Mouse (Mus musculus) frontal cortex, postnatal 14 days (tissue): ENCODE data around the gene Ascc2.
A peak's percentile ranks its signal among the peaks of the same experiment; 100 is the strongest.
"Not testable (repeated sequence)": the region's sequence is repeated elsewhere in the genome, so short reads cannot be mapped to it uniquely, and the experiment has no call there.

ENCODE experiments used
- DNase-seq, 2 experiments: peaks; one replicate each; pipeline ENCODE4 v3.0.0; 2022; ENCODE audit warnings: low spot score in 2 of 2

Gene Ascc2

GRCm38 (mm10) chr11:4684186-4684585 lies 46.6 kb downstream of the Ascc2 start:
- DNase-seq: no peak

GRCm38 (mm10) chr11:4685071-4685470 lies 47.5 kb downstream of the Ascc2 start:
- DNase-seq: no peak

DNA sequence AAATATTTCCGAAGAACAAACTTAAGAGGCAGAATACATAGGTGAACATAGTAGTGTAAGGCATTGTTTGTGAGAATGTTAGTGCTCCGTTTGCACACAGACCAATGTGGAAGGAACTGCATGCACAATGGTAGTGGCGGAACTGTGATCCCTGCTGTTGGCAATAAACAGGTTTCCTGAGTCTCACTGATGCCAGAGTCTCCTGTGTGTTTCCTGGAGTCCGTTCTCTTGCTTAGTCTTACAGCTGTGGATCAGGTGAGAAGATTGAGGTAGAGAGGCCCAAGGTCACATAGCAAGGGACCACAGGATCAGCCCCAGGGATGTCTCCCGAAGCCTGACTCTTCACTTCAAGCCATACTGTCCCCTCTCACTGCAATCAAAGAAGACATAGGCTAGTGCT lies 48.0 kb downstream of the Ascc2 start:
- no peak for DNase-seq

DNA sequence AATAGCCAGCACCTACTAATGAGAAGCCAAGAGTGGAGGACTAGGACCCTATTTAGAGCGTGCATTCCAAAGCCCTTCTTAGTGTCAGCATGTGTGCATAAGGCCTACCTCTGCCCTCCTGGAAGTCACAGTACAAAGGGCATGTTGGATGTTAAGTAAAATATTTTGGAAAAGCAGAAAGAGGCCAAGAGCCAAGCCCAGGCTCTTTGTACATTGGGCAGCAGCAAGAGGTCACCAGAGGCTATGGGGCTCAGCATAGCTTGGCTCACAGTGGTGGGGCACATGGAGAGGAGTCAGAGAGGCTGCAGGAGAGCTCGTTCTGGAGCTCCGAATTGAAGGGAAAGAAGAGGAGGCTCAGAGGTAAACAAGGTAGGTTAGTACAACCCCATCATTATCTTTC lies 49.5 kb downstream of the Ascc2 start:
- DNase-seq: no peak

- DNase-seq: no peak
Observed at GRCm38 (mm10) chr11:4687874-4688273, 50.3 kb downstream of the Ascc2 start.

DNA sequence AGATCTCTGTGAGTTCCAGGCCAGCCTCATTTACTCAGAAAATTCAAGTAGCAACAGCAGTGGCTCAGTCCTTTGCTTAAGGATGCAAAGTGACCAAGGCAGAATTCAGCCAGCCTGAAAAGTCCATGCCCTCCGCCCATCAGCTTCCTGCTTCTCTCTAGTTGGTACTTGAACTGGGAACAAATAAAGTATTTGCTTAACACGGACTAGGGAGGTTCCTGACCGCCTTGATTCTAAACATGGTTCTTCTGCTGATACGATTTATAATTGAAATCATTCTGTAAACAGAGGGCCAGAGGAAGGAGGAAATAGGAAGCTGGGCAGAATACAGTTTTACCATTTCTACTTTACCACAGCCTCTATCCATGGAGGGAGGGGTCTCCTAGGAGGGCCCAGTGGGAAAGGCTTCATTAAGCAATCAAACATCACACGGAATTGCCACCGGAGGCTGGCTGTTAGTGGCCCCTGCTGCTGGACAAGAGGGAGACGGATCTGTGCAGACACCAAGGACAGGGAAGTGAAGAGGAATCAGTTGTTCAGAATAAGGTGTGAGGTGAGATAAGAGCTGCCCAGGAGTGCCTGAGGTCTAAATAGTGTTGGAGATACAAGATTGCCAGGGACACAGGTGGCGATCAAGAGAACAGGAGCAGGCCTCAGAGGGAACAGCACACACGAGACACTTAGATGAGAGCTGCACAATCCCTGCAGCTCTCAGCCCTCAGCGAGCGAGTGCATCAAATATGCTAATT lies 51.3 kb downstream of the Ascc2 start:
- DNase-seq: no peak

DNA sequence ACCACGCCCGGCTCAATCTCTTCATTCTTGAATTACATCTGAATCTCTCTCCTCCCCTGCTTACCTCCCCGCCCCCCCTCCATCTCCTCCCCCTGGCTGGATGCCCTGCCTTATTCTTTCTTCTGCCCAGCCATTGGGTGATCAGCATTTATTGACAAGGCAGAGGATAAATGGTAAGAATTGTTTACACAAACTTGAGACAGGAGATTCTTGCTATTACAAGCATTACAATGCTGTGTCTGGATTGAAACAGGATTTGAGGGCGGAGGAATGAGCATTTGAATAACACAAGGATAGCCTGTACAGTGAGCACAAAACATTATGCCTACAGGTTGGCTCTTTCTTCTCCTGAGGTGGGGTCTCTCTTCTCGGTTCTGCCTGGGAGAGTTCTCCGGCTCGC lies 52.8 kb downstream of the Ascc2 start:
- no peak for DNase-seq

- DNase-seq: no peak
Observed at GRCm38 (mm10) chr11:4691213-4691612, 53.7 kb downstream of the Ascc2 start.

- no peak for DNase-seq
Observed at GRCm38 (mm10) chr11:4692162-4692561, 54.6 kb downstream of the Ascc2 start.

DNA sequence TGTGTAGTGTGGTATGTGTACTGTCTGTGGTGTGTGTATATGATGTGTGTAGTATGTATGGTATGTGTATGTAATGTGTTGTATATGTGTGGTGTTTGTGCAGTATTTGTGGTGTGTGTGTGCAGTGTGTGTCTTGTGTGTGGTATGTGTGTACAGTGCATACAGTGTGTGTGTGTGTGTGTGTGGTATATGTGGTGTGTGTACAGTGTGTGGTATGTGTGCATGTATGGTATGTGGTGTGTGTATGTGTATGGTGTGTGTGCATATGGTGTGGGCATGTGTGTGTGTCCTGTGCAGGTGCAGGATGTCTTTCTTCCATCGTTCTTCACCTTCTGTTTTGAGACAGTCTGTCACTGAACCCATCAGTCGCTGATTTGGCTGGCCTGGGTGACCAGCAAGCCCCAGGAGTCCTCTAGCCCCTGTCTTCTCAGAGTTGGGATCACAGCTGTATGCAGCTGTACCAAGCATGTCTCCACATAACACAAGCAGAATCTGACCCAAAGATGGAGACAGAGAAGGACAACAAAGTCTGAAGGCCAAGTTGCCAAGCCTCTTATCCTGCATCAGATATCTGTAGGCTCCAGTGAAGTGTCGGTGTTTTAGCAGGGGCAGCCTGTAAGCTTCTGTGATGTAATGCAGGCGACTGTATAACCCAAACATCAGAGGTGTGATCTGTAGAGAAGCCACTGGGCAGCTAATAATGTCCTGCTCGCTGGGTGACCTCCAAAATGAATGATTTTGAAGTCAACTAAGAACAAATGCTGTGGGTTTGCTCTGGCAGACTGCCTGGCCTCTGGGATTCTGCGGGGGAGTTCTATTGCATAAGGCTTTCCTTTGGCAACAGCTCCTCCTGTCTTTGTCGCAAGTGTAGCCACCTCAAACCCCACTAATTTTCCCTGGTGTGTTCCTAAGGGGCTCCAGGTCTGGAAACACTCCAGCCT lies 59.8 kb downstream of the Ascc2 start:
- DNase-seq: peak; percentile 45 to 55

DNA sequence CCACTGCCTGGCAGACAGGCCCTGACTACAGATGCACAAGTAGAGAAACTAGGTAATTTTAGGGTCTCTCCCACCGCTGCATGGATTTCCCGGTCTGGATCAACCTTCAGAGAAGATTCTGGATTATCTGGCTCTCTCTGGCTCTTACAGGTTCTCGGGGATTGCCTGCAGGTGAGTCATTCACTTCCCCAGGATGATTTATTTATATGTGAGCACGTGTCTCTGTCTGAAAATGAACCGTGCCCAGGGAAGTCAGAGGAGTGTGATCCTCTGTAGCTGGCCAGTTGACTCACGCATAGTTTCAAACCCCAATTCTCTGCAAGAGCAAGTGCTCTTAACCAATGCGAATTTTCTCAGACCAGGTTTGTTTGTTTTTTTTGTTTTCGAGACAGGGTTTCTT lies 63.2 kb downstream of the Ascc2 start:
- DNase-seq: no peak

DNA sequence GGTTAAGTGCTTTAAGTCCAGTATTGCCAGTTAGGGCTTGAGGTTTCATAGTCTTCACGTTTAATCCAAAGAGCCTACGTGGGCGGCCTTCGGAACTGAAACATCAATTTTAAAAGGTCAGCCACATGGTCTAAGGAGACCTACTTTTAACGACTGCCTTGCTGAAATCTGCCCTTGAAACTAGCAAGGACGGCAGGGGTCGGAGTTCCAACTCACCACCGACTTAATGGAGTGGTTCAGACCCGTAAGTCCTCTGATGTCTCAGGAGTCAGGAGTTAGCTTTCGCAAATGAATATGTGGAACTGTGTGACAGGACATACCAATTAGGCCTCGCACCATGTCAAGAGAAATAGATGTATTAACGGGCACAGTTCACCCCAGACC lies 66.1 kb downstream of the Ascc2 start:
- DNase-seq: no peak

DNA sequence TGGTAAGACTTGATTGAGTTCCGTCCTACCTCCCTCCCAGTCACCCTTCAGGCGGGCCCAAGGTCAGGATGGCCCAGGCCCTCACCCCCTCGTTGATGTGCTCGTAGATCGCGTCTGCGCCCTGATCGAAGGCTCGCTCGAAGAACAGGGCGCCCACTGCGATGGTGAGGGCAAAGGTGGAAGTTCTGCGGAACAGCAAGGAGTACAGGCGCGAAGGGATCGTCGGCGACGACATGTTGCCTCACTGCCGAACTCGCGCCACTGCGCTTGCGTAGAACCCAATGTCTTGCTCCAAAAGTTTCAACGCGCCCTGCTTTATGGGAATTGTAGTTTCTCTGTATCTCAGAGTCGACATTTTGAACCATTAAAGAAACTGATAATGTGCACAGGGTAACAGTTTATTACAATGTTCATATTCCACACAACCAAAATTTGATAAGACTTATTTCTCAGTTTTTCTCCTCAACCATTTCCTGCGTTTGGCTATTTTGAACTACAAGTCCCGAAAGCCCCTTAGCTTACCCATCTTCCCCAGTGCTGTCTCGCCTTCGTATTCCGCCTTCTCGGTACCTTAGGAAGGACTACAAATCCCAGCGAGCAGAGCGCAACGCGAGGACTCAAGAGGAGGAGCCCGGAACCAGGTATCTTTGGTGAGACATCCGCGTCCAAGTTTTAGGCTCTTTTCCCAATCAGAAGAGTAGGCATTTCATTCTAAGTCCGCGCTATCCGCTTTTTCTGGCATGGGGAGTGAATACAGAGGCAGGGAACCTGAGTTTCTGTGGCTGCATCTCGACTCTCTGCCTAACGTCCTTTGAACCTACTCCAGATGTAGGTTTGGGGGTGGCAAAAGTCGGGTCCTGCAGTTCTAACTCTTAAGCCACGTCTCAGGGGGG lies 66.8 kb downstream of the Ascc2 start, which contains the start of the genes Uqcr10 and Zmat5:
Gene Uqcr10 (minus strand): TSS at position 271 of the 893 bp plus-strand sequence.
Gene Zmat5 (plus strand): TSS at position 607 of the 893 bp plus-strand sequence.
- DNase-seq: peak; percentile 81 to 82

GRCm38 (mm10) chr11:4705178-4705577 lies 67.6 kb downstream of the Ascc2 start:
- DNase-seq: no peak

- DNase-seq: not testable (repeated sequence)
Observed at GRCm38 (mm10) chr11:4710188-4710587, 72.6 kb downstream of the Ascc2 start.

DNA sequence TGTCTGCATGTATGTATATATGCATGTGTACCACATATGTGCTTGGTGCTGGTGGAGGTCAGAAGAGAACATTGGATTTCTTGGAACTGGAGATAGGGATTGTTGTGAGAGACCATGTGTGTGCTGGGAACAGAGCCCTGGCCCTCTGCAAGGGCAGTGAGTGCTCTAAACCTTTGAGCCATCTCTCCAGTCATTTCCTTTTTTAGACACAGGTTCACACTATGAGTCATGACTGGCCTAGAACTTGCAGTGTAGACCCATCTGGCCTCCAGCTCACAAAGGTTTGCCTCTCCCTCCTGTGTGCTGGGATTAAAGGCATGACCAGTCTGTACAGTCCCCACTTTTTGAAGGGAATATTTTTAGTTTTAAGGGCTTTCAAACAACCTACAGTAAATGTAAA lies 75.3 kb downstream of the Ascc2 start:
- DNase-seq: no peak

DNA sequence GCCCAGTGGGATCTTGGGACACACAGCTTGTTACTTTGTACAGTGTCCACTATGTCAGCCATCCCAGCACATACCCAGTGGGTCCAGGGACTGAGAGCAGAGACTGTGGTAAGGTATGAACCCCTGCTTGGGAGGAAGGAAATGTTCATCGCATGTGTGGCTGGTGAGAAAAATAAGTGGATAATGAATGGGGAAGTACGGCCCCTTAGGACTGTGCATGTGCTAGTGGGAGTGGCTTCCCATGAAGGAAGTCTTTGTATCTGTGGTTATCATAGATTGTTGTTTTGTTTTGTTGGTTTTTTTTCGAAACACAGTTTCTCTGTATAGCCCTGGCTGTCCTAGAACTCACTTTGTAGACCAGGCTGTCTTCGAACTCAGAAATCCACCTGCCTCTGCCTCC lies 77.2 kb downstream of the Ascc2 start:
- DNase-seq: no peak

GRCm38 (mm10) chr11:4715596-4715995 lies 78.0 kb downstream of the Ascc2 start:
- DNase-seq: no peak

DNA sequence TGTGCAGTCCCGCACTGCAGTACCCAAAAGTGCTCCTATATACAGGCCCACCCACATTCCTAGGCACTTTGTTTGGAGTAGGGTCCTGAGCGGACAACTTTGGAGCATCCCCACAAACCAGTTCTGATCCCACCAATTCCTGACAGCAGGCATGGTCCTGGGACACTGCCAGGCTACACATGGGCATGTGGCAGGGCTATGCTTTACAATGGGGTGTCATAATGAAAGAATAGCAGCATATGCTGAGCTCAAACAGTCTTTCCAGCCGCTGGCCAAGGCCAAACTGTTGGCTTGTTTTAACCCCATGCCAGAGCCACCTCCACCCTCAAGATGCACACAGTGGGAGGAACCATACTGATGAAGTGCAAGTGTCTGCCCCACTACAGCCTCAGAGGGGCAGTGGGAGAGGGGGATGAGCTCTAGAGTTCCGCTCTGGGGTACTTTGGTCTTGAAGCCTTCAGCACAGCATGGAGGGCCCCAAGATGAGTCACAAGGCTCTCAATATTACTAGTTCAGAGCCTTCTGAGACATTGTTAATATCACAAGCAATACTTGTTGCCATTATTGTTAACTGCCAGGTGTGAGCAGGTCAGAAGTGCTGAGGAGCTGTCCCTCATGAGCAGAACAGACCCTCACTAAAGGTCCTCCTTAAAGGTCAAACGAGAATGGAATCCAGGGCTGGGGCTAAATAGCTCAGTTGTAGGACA lies 79.1 kb downstream of the Ascc2 start:
- DNase-seq: no peak

DNA sequence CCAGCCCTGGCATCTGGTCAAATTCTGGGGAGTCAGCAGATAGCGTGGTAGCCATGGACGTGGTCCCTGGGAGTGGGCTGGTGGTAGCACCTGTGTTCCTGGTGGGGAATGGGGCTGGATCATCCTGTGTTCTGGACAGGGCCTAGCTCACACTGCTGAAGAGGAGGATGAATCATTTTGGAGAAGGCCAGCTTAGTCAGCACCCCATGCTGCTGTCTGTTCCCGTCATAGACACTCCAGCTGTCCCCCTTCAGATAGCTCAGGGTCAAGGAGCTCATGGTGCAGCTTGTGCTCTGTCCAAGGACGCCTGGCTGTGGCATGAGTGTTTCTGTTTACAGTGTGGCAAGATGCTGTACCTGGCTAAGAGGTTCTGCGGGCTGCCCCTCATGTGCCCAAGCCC lies 81.0 kb downstream of the Ascc2 start:
- DNase-seq: no peak

- DNase-seq: no peak
Observed at GRCm38 (mm10) chr11:4719961-4720360, 82.4 kb downstream of the Ascc2 start.
